Mouse (Mus musculus): ENCODE measurements around the gene Pom121l2.
A peak's percentile ranks its signal among the peaks of the same experiment; 100 is the strongest.

The Pom121l2 gene

GRCm38 (mm10) chr13:21980981-21981802 lies at the start of gene Pom121l2:
Gene Pom121l2 (plus strand): TSS chr13:21981194.
- no peak for DNase-seq (ENCODE audit: low spot score)

GRCm38 (mm10) chr13:21931740-21932139 lies 49.3 kb upstream of the Pom121l2 start:
- no peak for DNase-seq (ENCODE audit: low spot score)

GRCm38 (mm10) chr13:21933626-21934548 lies 47.1 kb upstream of the Pom121l2 start:
- no peak for DNase-seq (ENCODE audit: low spot score)

GRCm38 (mm10) chr13:21934982-21935791 lies 45.8 kb upstream of the Pom121l2 start:
- DNase-seq (ENCODE audit: low spot score): no peak

GRCm38 (mm10) chr13:21935833-21936232 lies 45.2 kb upstream of the Pom121l2 start:
- no peak for DNase-seq (ENCODE audit: low spot score)

GRCm38 (mm10) chr13:21936968-21937367 lies 44.0 kb upstream of the Pom121l2 start:
- DNase-seq (ENCODE audit: low spot score): no peak

- peak; percentile 87 for DNase-seq (ENCODE audit: low spot score)
Observed at GRCm38 (mm10) chr13:21940213-21940612, 40.8 kb upstream of the Pom121l2 start.

GRCm38 (mm10) chr13:21940811-21941321 lies 40.1 kb upstream of the Pom121l2 start:
- peak; percentile 54 for DNase-seq (ENCODE audit: low spot score)

- DNase-seq (ENCODE audit: low spot score): no peak
Observed at GRCm38 (mm10) chr13:21943644-21944043, 37.4 kb upstream of the Pom121l2 start.

- DNase-seq (ENCODE audit: low spot score): no peak
Observed at GRCm38 (mm10) chr13:21944592-21944925, 36.4 kb upstream of the Pom121l2 start.

GRCm38 (mm10) chr13:21944926-21945740 lies 35.9 kb upstream of the Pom121l2 start, which contains the start of gene Zfp184:
Gene Zfp184 (plus strand): TSS chr13:21945094.
- DNase-seq (ENCODE audit: low spot score): peak; percentile 73

GRCm38 (mm10) chr13:21969269-21969668 lies 11.7 kb upstream of the Pom121l2 start:
- DNase-seq (ENCODE audit: low spot score): no peak

GRCm38 (mm10) chr13:21969816-21970215 lies 11.2 kb upstream of the Pom121l2 start:
- no peak for DNase-seq (ENCODE audit: low spot score)

- no peak for DNase-seq (ENCODE audit: low spot score)
Observed at GRCm38 (mm10) chr13:21971641-21972040, 9.4 kb upstream of the Pom121l2 start.

GRCm38 (mm10) chr13:21974221-21974725 lies 6.7 kb upstream of the Pom121l2 start:
- peak; percentile 77 for DNase-seq (ENCODE audit: low spot score)

GRCm38 (mm10) chr13:21974726-21975473 lies 6.1 kb upstream of the Pom121l2 start:
- DNase-seq (ENCODE audit: low spot score): no peak

GRCm38 (mm10) chr13:21981803-21982193 lies 804 bp downstream of the Pom121l2 start:
- DNase-seq (ENCODE audit: low spot score): no peak

GRCm38 (mm10) chr13:21984486-21984885 lies 3.5 kb downstream of the Pom121l2 start:
- DNase-seq (ENCODE audit: low spot score): no peak

- DNase-seq (ENCODE audit: low spot score): no peak
Observed at GRCm38 (mm10) chr13:21992550-21992949, 11.6 kb downstream of the Pom121l2 start.

Data from ovary, postnatal 10 days (tissue).